Mouse (Mus musculus): ENCODE results near the gene Slc27a1.

The Slc27a1 gene

DNA sequence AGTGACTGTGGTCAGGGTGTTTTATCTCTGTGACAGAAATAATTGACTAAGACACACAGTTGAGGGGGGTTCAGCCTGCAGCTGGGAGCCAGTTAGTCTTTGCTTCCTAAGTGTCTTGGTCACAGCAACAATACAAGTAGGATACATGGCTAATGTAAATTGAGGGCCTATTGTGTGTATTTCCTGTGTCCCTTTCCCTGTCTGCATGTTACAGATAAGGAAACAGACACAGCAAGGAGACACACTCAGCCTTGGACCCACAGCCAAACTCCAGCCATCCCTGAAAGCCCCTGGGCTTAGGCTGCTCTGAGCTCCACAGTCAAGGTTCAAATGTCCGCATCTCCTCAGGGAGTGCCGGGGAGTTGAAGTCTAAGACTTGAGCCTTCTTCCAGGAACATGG is 14.0 kb upstream of the Slc27a1 start:
- DNase-seq (ENCODE audit: extremely low spot score, low spot score), result no peak

- no peak for DNase-seq (ENCODE audit: extremely low spot score, low spot score)
Observed at GRCm38 (mm10) chr8:71558071-71558957, 10.4 kb upstream of the Slc27a1 start, which contains the start of gene Tmem221. TSS of gene Tmem221 (minus strand) at chr8:71558871.

- DNase-seq (ENCODE audit: extremely low spot score, low spot score), result peak; percentile 47
Observed at GRCm38 (mm10) chr8:71558958-71559690, 9.6 kb upstream of the Slc27a1 start.

- DNase-seq (ENCODE audit: extremely low spot score, low spot score), result no peak
Observed at GRCm38 (mm10) chr8:71560071-71560470, 8.6 kb upstream of the Slc27a1 start.

GRCm38 (mm10) chr8:71560765-71561164 is 7.9 kb upstream of the Slc27a1 start:
- DNase-seq (ENCODE audit: extremely low spot score, low spot score), result no peak

DNA sequence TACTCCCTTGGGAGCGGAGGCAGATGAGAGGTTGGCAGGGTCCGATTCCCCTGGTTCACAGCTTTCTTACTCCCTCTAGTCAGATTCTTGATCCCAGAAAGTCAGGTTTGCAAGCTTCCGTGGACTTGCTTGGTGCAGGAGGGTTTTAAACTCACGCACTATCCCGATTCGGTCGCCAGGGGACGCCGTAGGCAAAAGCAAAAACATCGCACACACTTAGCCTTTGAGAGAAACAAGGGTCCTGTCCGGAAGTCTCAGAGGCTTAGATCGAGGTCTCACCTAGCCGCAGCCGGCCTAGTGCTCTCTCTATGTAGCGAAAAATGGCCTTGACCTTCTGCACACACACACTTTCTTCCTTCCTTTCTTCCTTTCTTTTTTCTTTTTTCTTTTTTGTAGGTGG is 7.3 kb upstream of the Slc27a1 start:
- DNase-seq (ENCODE audit: extremely low spot score, low spot score), result peak; percentile 82

GRCm38 (mm10) chr8:71562751-71563150 is 5.9 kb upstream of the Slc27a1 start:
- peak; percentile 68 for DNase-seq (ENCODE audit: extremely low spot score, low spot score)

DNA sequence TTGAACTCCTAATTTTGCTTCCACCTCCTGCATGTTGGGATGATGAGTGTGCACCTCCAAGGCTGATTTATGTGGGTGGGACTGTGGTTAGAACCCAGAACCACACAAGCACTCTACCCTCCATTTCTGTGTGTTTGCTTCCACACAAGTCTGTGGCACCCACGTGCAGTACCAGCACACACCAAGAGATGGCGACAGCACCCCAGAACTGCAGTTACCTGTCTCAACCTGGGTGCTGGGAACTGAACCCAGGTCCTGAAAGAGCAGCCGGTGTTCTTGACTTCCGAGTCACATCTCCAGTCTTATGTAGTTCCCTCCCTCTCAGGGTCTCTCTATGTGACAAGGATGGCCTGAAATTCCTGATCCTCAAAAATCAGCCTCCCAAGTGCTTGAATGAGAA is 4.7 kb upstream of the Slc27a1 start:
- no peak for DNase-seq (ENCODE audit: extremely low spot score, low spot score)

DNA sequence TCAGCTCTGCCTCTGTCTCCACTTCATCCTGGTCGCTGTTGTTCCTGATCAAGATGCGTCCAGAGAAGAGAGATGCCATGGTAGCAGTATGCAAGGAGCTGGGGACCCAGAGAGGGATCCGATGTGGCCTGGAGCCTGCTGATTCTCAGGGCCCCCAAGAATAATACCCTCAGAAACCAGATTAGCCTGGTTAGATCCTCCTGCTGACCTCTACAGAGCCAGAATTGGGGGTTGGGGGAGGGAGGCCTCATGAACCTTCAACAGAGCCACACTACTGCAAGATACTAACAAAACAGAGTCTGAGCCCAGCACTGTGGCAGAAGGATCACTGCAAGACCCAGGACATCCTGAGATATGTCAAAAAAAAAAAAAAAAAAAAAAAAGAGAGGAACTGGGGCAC is 2.2 kb upstream of the Slc27a1 start, which contains the start of gene Nxnl1:
Gene Nxnl1 (minus strand): TSS at position 101 of the 400 bp plus-strand sequence.
- no peak for DNase-seq (ENCODE audit: extremely low spot score, low spot score)

- no peak for DNase-seq (ENCODE audit: extremely low spot score, low spot score)
Observed at GRCm38 (mm10) chr8:71567587-71567986, 1.1 kb upstream of the Slc27a1 start.

- no peak for DNase-seq (ENCODE audit: extremely low spot score, low spot score)
Observed at GRCm38 (mm10) chr8:71568941-71569340, 259 bp downstream of the Slc27a1 start.

GRCm38 (mm10) chr8:71569366-71570290 is 946 bp downstream of the Slc27a1 start:
- peak; percentile 80 for DNase-seq (ENCODE audit: extremely low spot score, low spot score)

GRCm38 (mm10) chr8:71570291-71570954 is 1.7 kb downstream of the Slc27a1 start:
- peak; percentile 84 for DNase-seq (ENCODE audit: extremely low spot score, low spot score)

- DNase-seq (ENCODE audit: extremely low spot score, low spot score), result no peak
Observed at GRCm38 (mm10) chr8:71572077-71572476, 3.4 kb downstream of the Slc27a1 start.

DNA sequence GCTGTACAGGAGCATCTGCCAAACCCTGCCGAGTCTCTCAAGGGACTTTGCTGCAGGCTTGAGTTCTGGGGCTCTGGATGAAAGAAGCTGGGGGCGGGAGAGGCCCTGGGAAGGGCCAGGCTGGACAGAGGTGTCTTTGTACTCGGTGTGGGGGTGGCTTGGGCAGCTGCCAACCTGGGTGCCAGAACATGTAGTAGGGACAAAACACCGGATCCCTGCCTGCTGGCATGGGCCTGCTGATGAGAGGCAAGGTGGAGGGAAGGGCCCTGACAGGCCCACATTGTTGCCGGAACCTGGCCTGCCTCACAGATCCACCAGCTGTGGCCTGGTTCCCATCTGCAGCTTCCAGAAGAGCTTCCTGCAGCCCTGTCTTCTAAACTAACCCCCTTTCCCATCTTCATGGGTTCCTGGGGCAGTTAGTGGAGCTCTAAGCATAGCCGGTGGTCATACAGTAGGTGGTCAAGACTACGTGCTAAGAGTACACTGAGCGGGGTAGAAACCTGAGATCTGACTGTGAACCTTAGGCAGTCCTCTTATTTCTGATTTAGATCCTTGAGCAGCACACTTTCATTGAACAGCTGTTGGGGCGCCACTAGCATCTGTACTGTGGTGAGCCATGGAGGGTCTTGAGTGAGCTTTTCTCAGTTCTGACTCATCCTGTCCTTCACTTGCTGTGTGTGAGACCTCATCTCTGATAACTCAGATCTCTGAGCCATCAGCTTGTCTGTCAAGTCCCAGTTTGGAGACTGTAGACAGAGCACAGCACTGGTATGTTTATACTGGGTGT is 4.4 kb downstream of the Slc27a1 start:
- no peak for DNase-seq (ENCODE audit: extremely low spot score, low spot score)

- DNase-seq (ENCODE audit: extremely low spot score, low spot score), result no peak
Observed at GRCm38 (mm10) chr8:71574426-71574825, 5.7 kb downstream of the Slc27a1 start.

DNA sequence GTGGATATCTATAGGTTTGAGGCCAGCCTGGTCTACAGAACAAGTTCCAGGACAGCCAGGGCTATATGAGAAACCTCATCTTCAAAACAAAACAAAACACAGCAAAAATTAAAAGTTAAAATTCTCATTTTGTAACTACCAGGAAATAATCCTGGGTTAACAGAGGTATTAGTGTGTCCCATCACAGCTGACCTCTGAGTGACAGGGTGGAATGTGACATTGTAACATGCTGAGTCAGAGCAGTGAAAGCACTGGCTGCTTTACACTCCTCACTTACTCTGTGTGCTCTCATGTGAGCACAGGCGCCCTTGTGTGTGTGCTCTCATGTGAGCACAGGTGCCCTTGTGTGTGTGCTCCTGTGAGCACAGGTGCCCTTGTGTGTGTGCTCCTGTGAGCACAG is 6.3 kb downstream of the Slc27a1 start:
- DNase-seq (ENCODE audit: extremely low spot score, low spot score), result no peak

DNA sequence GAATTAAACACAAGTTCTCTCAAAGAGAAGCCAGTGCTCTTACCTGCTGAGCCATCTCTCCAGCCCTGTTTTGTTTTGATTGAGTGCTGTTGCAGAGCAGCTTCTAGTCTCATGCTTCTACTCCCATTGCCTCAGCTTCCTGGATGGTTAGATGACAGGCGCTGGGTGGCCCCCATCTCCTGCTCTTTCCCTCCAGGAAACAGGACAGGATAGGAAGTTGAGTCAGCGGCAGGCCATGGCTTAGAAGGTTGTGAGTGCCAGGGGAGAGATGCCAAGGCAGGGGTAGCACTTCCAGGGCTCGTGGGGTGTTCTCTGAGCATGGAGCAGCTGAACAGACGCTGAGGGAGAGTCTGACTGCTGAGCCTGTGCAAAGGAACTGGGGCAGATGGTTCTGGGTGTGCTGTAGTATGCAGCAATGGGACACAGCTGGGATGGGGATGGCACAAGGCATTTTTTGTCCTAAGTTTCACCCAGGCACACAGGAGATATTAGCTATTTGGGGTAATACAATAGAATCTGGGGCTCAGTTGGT is 9.2 kb downstream of the Slc27a1 start:
- no peak for DNase-seq (ENCODE audit: extremely low spot score, low spot score)

DNA sequence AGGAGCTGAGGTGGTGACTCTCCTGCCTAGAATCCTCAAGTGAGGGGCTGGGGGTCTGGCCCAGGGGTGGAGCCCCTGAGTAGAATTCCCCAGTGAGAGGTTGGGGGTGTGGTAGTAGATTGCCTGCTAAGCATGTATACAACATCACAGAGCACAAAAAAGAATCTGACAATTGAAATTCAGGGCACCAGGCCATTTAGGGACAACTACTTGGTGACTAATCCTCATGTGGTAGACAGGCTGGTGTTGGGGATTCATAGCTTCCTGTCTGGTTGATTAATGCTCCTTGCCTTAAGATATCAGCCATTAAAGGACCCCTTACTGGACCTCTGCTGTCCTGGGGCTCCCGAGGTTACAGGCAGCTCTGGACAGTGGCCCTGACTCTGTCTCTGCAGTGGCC is 10.3 kb downstream of the Slc27a1 start:
- DNase-seq (ENCODE audit: extremely low spot score, low spot score), result no peak

GRCm38 (mm10) chr8:71579476-71579875 is 10.8 kb downstream of the Slc27a1 start:
- DNase-seq (ENCODE audit: extremely low spot score, low spot score), result no peak
